Mouse (Mus musculus): Measurements from ENCODE around the gene Rgs7. TPM values are rescaled to one million over a fixed set of nuclear protein-coding genes. Genes with fewer than 3 reads are reported as not detected.

Rgs7 gene
- polyA plus RNA-seq, 1 experiment from 2014 or later = 0.17 TPM

DNA sequence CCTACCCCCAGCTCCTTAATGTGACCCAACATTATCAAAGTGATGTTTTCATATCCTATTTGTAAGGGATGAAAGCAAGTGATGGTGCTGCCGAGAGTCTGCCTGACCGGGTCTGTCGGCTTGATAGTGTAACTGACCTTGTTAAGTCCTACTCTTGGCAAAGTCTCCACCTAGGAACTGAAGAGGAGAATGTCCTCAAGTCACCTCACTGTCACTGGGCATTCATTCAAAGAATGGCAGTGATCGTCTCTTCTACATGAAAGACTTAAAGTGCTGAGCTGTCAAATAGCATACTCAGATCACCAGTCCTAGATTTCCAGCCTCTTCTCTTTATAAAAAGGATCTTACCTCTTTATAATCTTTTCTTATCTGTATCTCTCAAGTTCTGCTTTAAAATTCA, 293.4 kb downstream of the Rgs7 start:
- 75% methylated on average over 4 of the region's 4 CpGs for WGBS (ENCODE audit: insufficient replicate concordance)
- no peaks in the 10 kb centered on the region for H3K27me3 ChIP-seq (replicated peaks)
- ATAC-seq = no peak

DNA sequence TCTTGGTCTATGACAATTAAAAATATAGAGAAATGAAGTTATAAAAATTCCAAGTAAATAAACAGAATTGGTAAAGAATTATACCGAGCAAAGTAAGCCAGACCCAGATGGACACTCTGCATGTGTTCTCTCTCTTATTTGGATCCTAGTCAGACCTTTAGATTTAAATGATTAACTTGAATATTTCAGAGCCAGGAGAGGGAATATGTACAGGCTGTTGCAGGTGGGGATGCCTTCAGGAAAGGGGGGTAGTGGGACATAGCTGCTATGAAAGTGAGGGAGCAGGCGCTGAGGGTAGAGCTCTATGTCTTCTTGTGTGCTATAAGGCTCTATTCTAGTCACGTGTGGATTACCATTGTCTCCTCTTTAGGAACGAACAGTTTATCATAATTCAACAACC, 296.5 kb downstream of the Rgs7 start:
- Histone ChIP-seq H3K36me3 (no peaks in the 10 kb centered on the region), H3K27ac (no peak overlapping the region), H3K4me1 (no peaks in the 10 kb centered on the region), H3K4me2 (no peak overlapping the region), H3K9ac (no peak overlapping the region), H3K9me3 (replicated peaks) (no peaks in the 10 kb centered on the region), H3K4me3 (no peak overlapping the region), H3K27me3 (replicated peaks) (no peaks in the 10 kb centered on the region)
- WGBS (ENCODE audit: insufficient replicate concordance) = 72% methylated on average over 4 of the region's 4 CpGs
- ATAC-seq = no peak

More for the DNA sequence above, 293.4 kb downstream of the Rgs7 start:
- no peaks in the 10 kb centered on the region for H3K4me1 ChIP-seq
- no peak overlapping the region for H3K27ac ChIP-seq
- no peaks in the 10 kb centered on the region for H3K36me3 ChIP-seq
- H3K9me3 ChIP-seq (replicated peaks) = no peaks in the 10 kb centered on the region
- no peak overlapping the region for H3K4me2 ChIP-seq
- no peak overlapping the region for H3K9ac ChIP-seq
- no peak overlapping the region for H3K4me3 ChIP-seq

DNA sequence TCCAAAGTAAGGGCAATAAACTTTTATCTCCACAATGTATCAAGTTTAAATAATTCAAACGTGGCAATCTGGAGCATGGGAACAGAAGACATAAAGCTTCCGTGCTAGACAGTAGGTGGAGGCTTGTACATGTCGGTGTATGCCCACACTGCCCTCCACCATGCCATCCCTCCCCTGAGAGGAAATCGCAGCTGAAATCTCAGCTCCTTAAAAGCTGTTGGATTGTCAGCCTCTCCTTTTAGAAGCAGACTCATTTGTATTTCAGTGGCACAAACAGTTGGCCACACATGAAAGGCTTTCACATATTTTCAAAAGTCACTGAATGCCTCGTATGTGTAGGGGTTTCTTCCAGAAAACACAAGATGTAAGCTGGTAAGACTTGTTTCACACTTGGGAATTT, 304.1 kb downstream of the Rgs7 start:
- no peaks in the 10 kb centered on the region for H3K9me3 ChIP-seq (replicated peaks)
- no peaks in the 10 kb centered on the region for H3K36me3 ChIP-seq
- no peak overlapping the region for H3K4me2 ChIP-seq
- H3K4me1 ChIP-seq = no peaks in the 10 kb centered on the region
- H3K27ac ChIP-seq = no peak overlapping the region
- no peaks in the 10 kb centered on the region for H3K27me3 ChIP-seq (replicated peaks)
- no peak for ATAC-seq
- WGBS (ENCODE audit: insufficient replicate concordance) = 63% methylated on average over 5 of the region's 5 CpGs
- no peak overlapping the region for H3K4me3 ChIP-seq
- H3K9ac ChIP-seq = no peak overlapping the region

DNA sequence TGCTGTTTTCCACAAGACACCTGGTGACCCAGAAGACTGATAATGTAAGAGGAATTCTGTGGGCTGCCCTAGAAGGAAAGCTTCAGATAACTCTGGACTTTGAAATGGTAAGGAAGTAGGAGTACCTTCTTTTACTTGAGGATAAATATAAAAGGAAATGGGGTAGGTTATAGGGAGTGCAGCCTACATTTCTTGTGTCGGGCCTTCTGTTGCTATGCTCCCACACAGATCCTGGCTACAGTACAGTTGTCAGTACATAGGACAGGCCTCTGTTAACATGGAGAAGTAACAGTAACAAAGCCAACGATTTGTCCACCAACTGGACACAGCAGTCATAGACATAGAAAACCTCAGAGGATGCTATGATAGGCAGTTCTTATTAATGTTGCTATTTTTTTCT, 307.1 kb downstream of the Rgs7 start:
- Histone ChIP-seq H3K9ac (no peak overlapping the region), H3K4me1 (no peaks in the 10 kb centered on the region), H3K27me3 (replicated peaks) (no peaks in the 10 kb centered on the region), H3K36me3 (no peaks in the 10 kb centered on the region), H3K27ac (no peak overlapping the region), H3K4me3 (no peak overlapping the region), H3K9me3 (replicated peaks) (no peaks in the 10 kb centered on the region), H3K4me2 (no peak overlapping the region)
- 59% methylated on average over 2 of the region's 2 CpGs for WGBS (ENCODE audit: insufficient replicate concordance)
- no peak for ATAC-seq

DNA sequence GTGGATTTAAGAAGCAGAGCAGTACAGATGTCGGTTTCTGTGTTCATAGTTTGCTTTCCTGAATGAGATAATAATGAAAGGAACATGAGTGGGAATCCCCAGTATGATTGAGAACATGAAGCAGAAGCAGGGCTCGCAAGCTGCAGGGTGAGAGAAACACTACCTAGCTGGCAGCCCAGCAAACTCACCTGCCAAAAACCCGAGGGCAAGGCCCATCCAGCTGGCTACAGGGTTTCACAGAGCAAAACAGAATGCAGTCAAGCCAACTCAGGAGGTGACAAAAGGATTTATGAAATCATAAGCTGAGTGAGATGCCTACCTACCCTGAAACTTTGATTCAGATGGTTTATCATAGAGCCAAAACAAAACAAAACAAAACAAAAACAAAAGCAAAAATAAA, 307.6 kb downstream of the Rgs7 start:
- H3K36me3 ChIP-seq = no peaks in the 10 kb centered on the region
- no peaks in the 10 kb centered on the region for H3K27me3 ChIP-seq (replicated peaks)
- H3K4me1 ChIP-seq = no peaks in the 10 kb centered on the region
- no peak overlapping the region for H3K27ac ChIP-seq
- WGBS (ENCODE audit: insufficient replicate concordance) = 47% methylated on average over 3 of the region's 3 CpGs
- no peak overlapping the region for H3K9ac ChIP-seq
- no peaks in the 10 kb centered on the region for H3K9me3 ChIP-seq (replicated peaks)
- no peak overlapping the region for H3K4me2 ChIP-seq
- no peak for ATAC-seq
- H3K4me3 ChIP-seq = no peak overlapping the region

DNA sequence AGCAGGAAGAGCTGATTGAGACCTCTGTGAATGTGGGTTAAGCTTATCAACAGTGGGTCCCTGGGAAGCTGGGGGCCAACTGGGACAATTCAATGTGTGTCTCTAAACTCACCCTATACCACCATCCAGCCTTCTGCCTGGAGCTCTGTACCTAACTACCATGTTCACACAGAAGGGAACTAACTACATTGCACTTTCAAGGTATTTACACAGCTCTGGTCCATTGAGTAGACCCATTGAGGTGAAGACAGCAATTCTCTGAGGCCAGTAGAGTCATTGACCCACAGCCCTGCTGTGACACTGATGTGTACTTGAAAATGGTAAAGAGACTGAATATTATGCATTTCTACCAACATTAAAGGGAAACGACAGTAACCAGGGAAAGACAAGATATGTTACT, 313.6 kb downstream of the Rgs7 start:
- Histone ChIP-seq H3K36me3 (no peaks in the 10 kb centered on the region), H3K9ac (no peak overlapping the region), H3K4me1 (no peaks in the 10 kb centered on the region), H3K27me3 (replicated peaks) (no peaks in the 10 kb centered on the region), H3K4me3 (no peak overlapping the region), H3K27ac (no peak overlapping the region), H3K4me2 (no peak overlapping the region), H3K9me3 (replicated peaks) (no peaks in the 10 kb centered on the region)
- 57% methylated on average over 1 of the region's 1 CpGs for WGBS (ENCODE audit: insufficient replicate concordance)
- no peak for ATAC-seq

DNA sequence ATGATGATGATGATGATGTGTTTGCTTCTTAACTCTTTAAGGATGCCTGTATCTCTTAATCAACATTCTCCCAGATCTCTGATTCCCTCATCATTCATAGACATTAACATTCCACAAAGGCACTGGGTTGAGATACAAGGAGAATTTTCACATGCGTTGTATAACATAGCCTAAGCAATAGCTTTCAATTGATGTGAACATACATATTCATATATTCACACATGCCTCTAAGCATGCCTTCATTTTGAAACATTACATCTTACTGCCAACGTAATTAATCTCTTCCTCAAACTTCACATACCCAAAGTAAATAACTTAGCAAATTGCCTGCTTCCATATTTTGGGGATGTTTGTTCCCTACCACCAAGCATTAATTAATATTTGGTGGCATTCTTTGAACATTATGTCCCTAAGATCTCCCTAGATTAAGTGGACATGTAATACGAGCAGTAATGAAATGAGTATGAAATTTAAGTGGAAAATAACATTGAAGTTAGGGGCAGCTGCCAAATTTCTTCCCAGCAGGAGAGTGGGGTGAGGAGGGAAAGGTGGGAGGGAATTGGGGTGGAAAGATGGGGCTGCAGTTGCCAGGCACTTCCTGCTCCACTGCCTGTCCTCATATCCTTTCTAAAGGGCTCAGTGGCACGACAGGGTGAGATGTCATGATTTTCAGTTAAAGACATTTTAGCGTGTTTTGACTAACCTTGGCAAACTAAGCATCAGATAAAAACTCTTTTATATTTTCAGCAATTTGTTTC, 317.2 kb downstream of the Rgs7 start:
- no peak overlapping the region for H3K27ac ChIP-seq
- no peaks in the 10 kb centered on the region for H3K4me1 ChIP-seq
- H3K9ac ChIP-seq = no peak overlapping the region
- no peak overlapping the region for H3K4me3 ChIP-seq
- ATAC-seq = no peak
- H3K36me3 ChIP-seq = no peaks in the 10 kb centered on the region
- H3K27me3 ChIP-seq (replicated peaks) = no peaks in the 10 kb centered on the region
- H3K4me2 ChIP-seq = no peak overlapping the region
- no peaks in the 10 kb centered on the region for H3K9me3 ChIP-seq (replicated peaks)
- WGBS (ENCODE audit: insufficient replicate concordance) = 48% methylated on average over 5 of the region's 5 CpGs

DNA sequence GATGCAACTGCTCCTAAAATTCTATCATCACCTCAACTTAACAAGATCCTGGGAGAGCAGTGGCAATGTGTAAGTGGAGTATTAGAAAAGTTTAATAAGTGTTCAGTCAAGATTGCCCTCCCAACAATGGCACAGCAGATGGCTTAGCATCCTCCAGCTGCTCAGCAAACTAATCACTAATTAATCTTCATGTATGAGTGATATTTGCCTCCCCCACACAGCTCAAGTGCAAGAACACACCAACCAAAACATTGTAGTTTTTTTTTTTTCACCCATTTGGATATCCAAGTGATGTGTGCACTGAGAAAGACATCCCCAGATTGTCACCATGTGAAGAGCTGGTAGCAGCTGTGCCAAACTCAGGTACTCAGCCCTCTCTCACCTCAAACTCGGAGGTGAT, 336.8 kb downstream of the Rgs7 start:
- H3K27me3 ChIP-seq (replicated peaks) = no peaks in the 10 kb centered on the region
- H3K4me3 ChIP-seq = no peak overlapping the region
- 47% methylated on average over 1 of the region's 1 CpGs for WGBS (ENCODE audit: insufficient replicate concordance)
- no peaks in the 10 kb centered on the region for H3K9me3 ChIP-seq (replicated peaks)
- no peaks in the 10 kb centered on the region for H3K4me1 ChIP-seq
- no peak overlapping the region for H3K9ac ChIP-seq
- H3K4me2 ChIP-seq = no peak overlapping the region
- H3K36me3 ChIP-seq = no peaks in the 10 kb centered on the region
- no peak for ATAC-seq
- H3K27ac ChIP-seq = no peak overlapping the region

DNA sequence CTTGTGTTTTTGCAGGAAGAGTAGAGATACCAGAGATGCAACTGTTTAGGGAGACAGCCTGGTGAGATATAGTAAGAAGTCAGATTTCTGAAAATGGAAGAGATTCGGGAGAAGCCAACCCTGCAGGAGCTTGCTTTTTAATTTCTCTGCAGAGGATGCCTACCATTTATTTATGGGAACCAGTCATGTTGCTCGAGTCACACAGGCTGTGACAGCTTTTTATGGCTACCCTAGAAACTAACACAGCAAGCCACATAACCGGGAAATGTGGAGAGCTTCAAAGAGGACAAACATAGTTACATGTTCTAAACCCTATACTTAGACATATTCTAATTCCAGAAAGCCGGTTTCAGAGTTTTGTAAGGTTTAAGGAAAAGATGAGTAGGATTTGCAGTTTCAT, 349.2 kb downstream of the Rgs7 start:
- WGBS (ENCODE audit: insufficient replicate concordance) = 53% methylated on average over 4 of the region's 4 CpGs
- Histone ChIP-seq H3K4me2 (no peak overlapping the region), H3K9me3 (replicated peaks) (no peaks in the 10 kb centered on the region), H3K4me3 (no peak overlapping the region), H3K4me1 (no peaks in the 10 kb centered on the region), H3K36me3 (no peaks in the 10 kb centered on the region), H3K27me3 (replicated peaks) (no peaks in the 10 kb centered on the region), H3K27ac (no peak overlapping the region), H3K9ac (no peak overlapping the region)
- no peak for ATAC-seq

DNA sequence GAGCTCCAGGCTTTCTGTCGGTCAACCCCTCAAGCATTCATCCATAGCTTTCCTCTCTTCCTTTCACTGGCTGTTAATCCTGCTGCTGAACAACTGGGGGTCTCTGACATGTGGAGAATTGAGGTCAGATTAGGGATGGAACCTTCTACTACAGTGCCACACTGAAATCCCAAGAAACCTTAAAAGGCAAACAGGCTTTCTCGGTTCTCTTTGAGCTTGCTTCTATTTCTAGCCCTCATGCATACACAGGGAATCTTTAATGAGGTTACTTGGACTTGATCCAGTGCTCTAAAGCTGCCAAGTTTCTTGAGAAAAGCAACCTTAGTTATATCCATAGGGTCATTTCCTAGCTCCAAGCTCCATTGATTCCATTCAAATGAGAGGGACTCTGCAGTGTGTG, 363.8 kb downstream of the Rgs7 start:
- no peaks in the 10 kb centered on the region for H3K27me3 ChIP-seq (replicated peaks)
- H3K27ac ChIP-seq = no peak overlapping the region
- H3K4me3 ChIP-seq = no peak overlapping the region
- no peaks in the 10 kb centered on the region for H3K36me3 ChIP-seq
- WGBS (ENCODE audit: insufficient replicate concordance) = 66% methylated on average over 2 of the region's 2 CpGs
- H3K9me3 ChIP-seq (replicated peaks) = no peaks in the 10 kb centered on the region
- no peak overlapping the region for H3K9ac ChIP-seq
- H3K4me1 ChIP-seq = no peaks in the 10 kb centered on the region
- no peak overlapping the region for H3K4me2 ChIP-seq
- ATAC-seq = no peak

DNA sequence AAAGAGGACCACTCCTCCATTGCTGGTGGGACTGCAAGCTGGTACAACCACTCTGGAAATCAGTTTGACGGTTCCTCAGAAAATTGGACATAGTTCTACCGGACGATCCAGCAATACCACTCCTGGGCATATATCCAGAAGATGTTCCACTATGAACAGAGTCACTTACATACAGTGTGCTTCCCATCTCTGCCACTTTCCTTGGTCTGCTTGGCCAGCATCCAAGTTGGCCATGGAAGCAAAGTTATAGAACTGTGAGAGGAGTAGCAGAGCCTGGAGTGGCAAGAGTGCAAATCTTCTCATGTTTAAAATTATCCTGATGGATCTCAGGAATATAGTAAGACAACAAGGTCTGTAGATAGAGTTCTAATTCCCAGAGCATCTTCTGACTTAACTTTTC, 367.9 kb downstream of the Rgs7 start:
- no peaks in the 10 kb centered on the region for H3K9me3 ChIP-seq (replicated peaks)
- H3K4me1 ChIP-seq = no peaks in the 10 kb centered on the region
- ATAC-seq = no peak
- no peaks in the 10 kb centered on the region for H3K36me3 ChIP-seq
- H3K27ac ChIP-seq = no peak overlapping the region
- H3K4me3 ChIP-seq = no peak overlapping the region
- H3K9ac ChIP-seq = no peak overlapping the region
- no peaks in the 10 kb centered on the region for H3K27me3 ChIP-seq (replicated peaks)
- WGBS (ENCODE audit: insufficient replicate concordance) = 81% methylated on average over 3 of the region's 3 CpGs
- no peak overlapping the region for H3K4me2 ChIP-seq

DNA sequence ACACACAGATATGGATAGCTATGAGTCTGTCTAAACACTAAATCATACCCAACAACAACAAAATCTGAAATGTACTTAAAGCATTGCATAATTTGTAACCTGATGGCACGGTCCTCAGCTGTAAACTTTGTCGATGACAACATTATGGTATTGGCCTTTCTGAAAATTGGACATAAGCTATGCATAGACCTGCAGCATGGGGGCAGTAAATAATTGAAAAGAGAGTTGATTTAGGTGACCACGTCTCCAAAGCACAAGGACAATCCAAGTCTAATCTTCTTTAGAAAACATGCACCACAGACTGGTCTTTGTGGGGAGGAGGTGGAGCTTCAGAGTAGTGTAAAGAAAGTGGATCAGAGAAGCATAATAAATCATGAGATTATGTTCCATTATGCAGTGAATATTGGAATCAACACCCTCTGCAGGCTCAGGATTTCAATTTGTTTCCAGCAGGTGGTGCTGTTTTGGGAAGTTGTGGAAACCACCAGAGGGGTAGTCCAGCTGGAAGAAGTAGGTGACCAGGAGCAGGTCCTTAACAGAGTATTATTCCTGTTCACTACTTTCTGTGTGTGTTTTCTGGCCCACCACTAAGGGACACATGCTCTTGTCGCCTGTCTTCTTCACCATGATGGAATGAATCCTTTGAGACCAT, 373.3 kb downstream of the Rgs7 start:
- Histone ChIP-seq H3K9ac (no peak overlapping the region), H3K27ac (no peak overlapping the region), H3K4me2 (no peak overlapping the region), H3K4me3 (no peak overlapping the region), H3K4me1 (no peaks in the 10 kb centered on the region), H3K36me3 (no peaks in the 10 kb centered on the region), H3K9me3 (replicated peaks) (no peaks in the 10 kb centered on the region), H3K27me3 (replicated peaks) (no peaks in the 10 kb centered on the region)
- ATAC-seq = no peak
- WGBS (ENCODE audit: insufficient replicate concordance) = 51% methylated on average over 4 of the region's 4 CpGs

Measured in liver, embryonic 12.5 days (tissue).